Mouse (Mus musculus) MEL (cell line): ENCODE measurements around the gene Stk11ip. TPM values are rescaled to one million over a fixed set of nuclear protein-coding genes. Genes with fewer than 3 reads are reported as not detected.

Experiments
- DNase-seq: peaks from one replicate; pipeline ENCODE4 v3.0.0; 2011; ENCODE audit warnings: low read depth, low spot score
- H3K27ac ChIP-seq: 2 replicates; pipeline ENCODE4 v1.5.1; 2012; ENCODE audit warnings: low read depth, mild to moderate bottlenecking, control low read depth, low read length, moderate library complexity; ENCODE audit not compliant: control insufficient read depth
- H3K27me3 ChIP-seq, 2 experiments: fragments of 150-350 bp in 1 of 2; sonication (generic) in 1 of 2; 2 replicates each; pipeline ENCODE4 v1.6.1; 2012; ENCODE audit warnings: low read length in 2 of 2, mild to moderate bottlenecking in 2 of 2, improper control_type of control experiment in 1 of 2, moderate library complexity in 1 of 2; ENCODE audit not compliant: insufficient read depth in 2 of 2, control insufficient read depth in 1 of 2
- H3K36me3 ChIP-seq, 2 experiments: 2 replicates each; pipeline ENCODE4 v1.6.1; 2012 to 2014; ENCODE audit warnings: low read length in 2 of 2, improper control_type of control experiment in 1 of 2, inconsistent platforms in 1 of 2, mild to moderate bottlenecking in 1 of 2; ENCODE audit not compliant: insufficient read depth in 2 of 2, control insufficient read depth in 1 of 2
- H3K4me1 ChIP-seq, 2 experiments: fragments of 150-350 bp in 1 of 2; sonication (generic) in 1 of 2; 2 replicates each; pipeline ENCODE4 v1.6.1; 2012; ENCODE audit warnings: low read length in 2 of 2, improper control_type of control experiment in 1 of 2, mild to moderate bottlenecking in 1 of 2; ENCODE audit not compliant: insufficient read depth in 2 of 2, control insufficient read depth in 1 of 2
- H3K4me3 ChIP-seq, 2 experiments: fragments of 150-350 bp in 1 of 2; sonication (generic) in 1 of 2; 2 replicates each; pipeline ENCODE4 v1.5.1; 2012; ENCODE audit warnings: low read depth in 2 of 2, low read length in 2 of 2, mild to moderate bottlenecking in 2 of 2, moderate library complexity in 2 of 2, control low read depth in 1 of 2, improper control_type of control experiment in 1 of 2; ENCODE audit not compliant: control insufficient read depth in 1 of 2, insufficient read depth in 1 of 2
- H3K79me2 ChIP-seq: 2 replicates; pipeline ENCODE4 v1.6.1; 2012; ENCODE audit warnings: mild to moderate bottlenecking, low read length, moderate library complexity; ENCODE audit not compliant: control insufficient read depth, poor library complexity, insufficient read depth
- H3K9ac ChIP-seq: 2 replicates; pipeline ENCODE4 v1.6.1; 2012; ENCODE audit warnings: low read depth, mild to moderate bottlenecking, control low read depth, low read length, moderate library complexity; ENCODE audit not compliant: control insufficient read depth, poor library complexity, severe bottlenecking
- H3K9me3 ChIP-seq: fragments of 150-350 bp; sonication (generic); replicated peaks from 2 replicates; pipeline ENCODE4 v1.6.1; 2012; ENCODE audit warnings: mild to moderate bottlenecking, low read length, improper control_type of control experiment, moderate library complexity; ENCODE audit not compliant: insufficient read depth
- EP300 ChIP-seq, 2 experiments: IDR thresholded peaks; 2 replicates each; pipeline ENCODE4 v1.6.1; 2011; ENCODE audit warnings: improper control_type of control experiment in 2 of 2, low read length in 2 of 2, low read depth in 1 of 2, mild to moderate bottlenecking in 1 of 2
- KAT2A ChIP-seq: conservative IDR thresholded peaks from 2 replicates; pipeline ENCODE4 v1.6.1; 2012; ENCODE audit warnings: low read depth, low read length, improper control_type of control experiment, inconsistent platforms
- MAFK ChIP-seq: IDR thresholded peaks from 2 replicates; pipeline ENCODE4 v1.6.1; 2011; ENCODE audit warnings: low read depth, mild to moderate bottlenecking, low read length, improper control_type of control experiment, borderline replicate concordance
- MAX ChIP-seq: IDR thresholded peaks from 2 replicates; pipeline ENCODE4 v1.6.1; 2011; ENCODE audit warnings: low read length, improper control_type of control experiment
- MEF2A ChIP-seq: IDR thresholded peaks from 2 replicates; pipeline ENCODE4 v1.6.1; 2014; ENCODE audit warnings: low read depth, mild to moderate bottlenecking, inconsistent platforms, low read length, improper control_type of control experiment; ENCODE audit not compliant: poor library complexity, insufficient replicate concordance, severe bottlenecking; ENCODE audit errors: extremely low read depth
- NELFE ChIP-seq: IDR thresholded peaks from 2 replicates; pipeline ENCODE4 v1.6.1; 2011; ENCODE audit warnings: low read depth, low read length, improper control_type of control experiment
- NRF1 ChIP-seq: IDR thresholded peaks from 2 replicates; pipeline ENCODE4 v1.6.1; 2014; ENCODE audit warnings: low read depth, mild to moderate bottlenecking, inconsistent platforms, low read length, improper control_type of control experiment, moderate library complexity; ENCODE audit not compliant: poor library complexity, insufficient read depth, severe bottlenecking
- POLR2A ChIP-seq, 2 experiments: IDR thresholded peaks; 2 replicates each; pipeline ENCODE4 v1.6.1; 2011 to 2012; ENCODE audit warnings: low read length in 2 of 2, mild to moderate bottlenecking in 2 of 2, control low read depth in 1 of 2, improper control_type of control experiment in 1 of 2, low read depth in 1 of 2, moderate library complexity in 1 of 2; ENCODE audit not compliant: control insufficient read depth in 1 of 2, insufficient read depth in 1 of 2, poor library complexity in 1 of 2
- POLR2AphosphoS2 ChIP-seq: IDR thresholded peaks from 2 replicates; pipeline ENCODE4 v1.6.1; 2011; ENCODE audit warnings: low read length, improper control_type of control experiment
- RCOR1 ChIP-seq: IDR thresholded peaks from 2 replicates; pipeline ENCODE4 v1.6.1; 2012; ENCODE audit warnings: low read depth, mild to moderate bottlenecking, inconsistent platforms, low read length, improper control_type of control experiment
- TAL1 ChIP-seq: IDR thresholded peaks from 2 replicates; pipeline ENCODE4 v1.6.1; 2012; ENCODE audit warnings: mild to moderate bottlenecking, inconsistent platforms, low read length, moderate library complexity, mixed read lengths
- UBTF ChIP-seq: IDR thresholded peaks from 2 replicates; pipeline ENCODE4 v1.6.1; 2012; ENCODE audit warnings: low read depth, mild to moderate bottlenecking, inconsistent platforms, low read length, improper control_type of control experiment, moderate library complexity, borderline replicate concordance; ENCODE audit not compliant: insufficient read depth
- USF1 ChIP-seq: IDR thresholded peaks from 2 replicates; pipeline ENCODE4 v1.6.1; 2014; ENCODE audit warnings: low read depth, mild to moderate bottlenecking, inconsistent platforms, low read length, improper control_type of control experiment, moderate library complexity
- ZC3H11A ChIP-seq: IDR thresholded peaks from 2 replicates; pipeline ENCODE4 v1.6.1; 2012; ENCODE audit warnings: low read depth, mild to moderate bottlenecking, inconsistent platforms, low read length, improper control_type of control experiment
- ZKSCAN1 ChIP-seq: IDR thresholded peaks from 2 replicates; pipeline ENCODE4 v1.6.1; 2012; ENCODE audit warnings: low read depth, mild to moderate bottlenecking, inconsistent platforms, low read length, improper control_type of control experiment, moderate library complexity
- ZMIZ1 ChIP-seq: IDR thresholded peaks from 2 replicates; pipeline ENCODE4 v1.6.1; 2012; ENCODE audit warnings: low read depth, mild to moderate bottlenecking, inconsistent platforms, low read length, improper control_type of control experiment, moderate library complexity
- ZNF384 ChIP-seq: IDR thresholded peaks from 2 replicates; pipeline ENCODE4 v1.6.1; 2012; ENCODE audit warnings: low read depth, mild to moderate bottlenecking, inconsistent platforms, low read length, improper control_type of control experiment
- polyA plus RNA-seq, 2 experiments: library from polyadenylated mRNA; stranded (reverse) in 1 of 2; unstranded in 1 of 2; fragments of >175 nt in 1 of 2; fragments of >200 nt in 1 of 2; gene quantifications; 2 replicates each; pipeline versions ENCODE4 v1.2.1 to v1.2.4; 2012; ENCODE audit warnings: low replicate concordance in 2 of 2, low read depth in 1 of 2; ENCODE audit not compliant: insufficient read length in 2 of 2, insufficient read depth in 1 of 2, missing spikeins in 1 of 2
- total RNA-seq: library from RNA; depleted of rRNA; stranded (reverse); fragments of 300-350 nt; gene quantifications from 2 replicates; pipeline ENCODE4 v1.2.3, GENCODE M21; 2012

The Stk11ip gene
- total and polyA plus RNA-seq, 3 experiments = 10.2 to 29.4 TPM; not detected in 1

GRCm38 (mm10) chr1:75518427-75518826 lies 2.9 kb upstream of the Stk11ip start:
- H3K27ac ChIP-seq = no peak overlapping the region
- H3K79me2 ChIP-seq = peaks cover 2% of the 10 kb centered on the region; the same call in 1 of the 2 replicates
- H3K36me3 ChIP-seq = peaks cover 0 to 11% of the 10 kb centered on the region in 2 experiments; a peak in 2 of 4 replicates
- H3K9ac ChIP-seq = no peak overlapping the region
- no peaks in the 10 kb centered on the region for H3K9me3 ChIP-seq
- TF ChIP-seq TAL1 = no peak
- TF ChIP-seq USF1 = no peak
- TF ChIP-seq MEF2A = no peak
- no peak for TF ChIP-seq MAFK
- no peak for TF ChIP-seq EP300 (IDR thresholded peaks at IDR 0.05; ENCODE audit: low read depth in 1 of 2, low read length in 2 of 2)
- no peak for TF ChIP-seq POLR2A (IDR thresholded peaks at IDR 0.05; ENCODE audit: control insufficient read depth in 1 of 2, insufficient read depth in 1 of 2, low read depth in 1 of 2, low read length in 2 of 2, poor library complexity in 1 of 2)
- TF ChIP-seq POLR2AphosphoS2 = no peak
- no peak for TF ChIP-seq KAT2A
- TF ChIP-seq ZKSCAN1 = no peak
- TF ChIP-seq MAX = no peak
- no peak for TF ChIP-seq NRF1
- TF ChIP-seq ZC3H11A = no peak
- TF ChIP-seq RCOR1 = no peak
- TF ChIP-seq ZMIZ1 = no peak
- no peak for TF ChIP-seq ZNF384
- TF ChIP-seq UBTF = no peak
- DNase-seq = no peak
- H3K4me1 ChIP-seq = peaks cover 0 to 8% of the 10 kb centered on the region in 2 experiments; a peak in 1 of 4 replicates
- H3K27me3 ChIP-seq = no peaks in the 10 kb centered on the region; a peak in 1 of 4 replicates
- no peak overlapping the region for H3K4me3 ChIP-seq

DNA sequence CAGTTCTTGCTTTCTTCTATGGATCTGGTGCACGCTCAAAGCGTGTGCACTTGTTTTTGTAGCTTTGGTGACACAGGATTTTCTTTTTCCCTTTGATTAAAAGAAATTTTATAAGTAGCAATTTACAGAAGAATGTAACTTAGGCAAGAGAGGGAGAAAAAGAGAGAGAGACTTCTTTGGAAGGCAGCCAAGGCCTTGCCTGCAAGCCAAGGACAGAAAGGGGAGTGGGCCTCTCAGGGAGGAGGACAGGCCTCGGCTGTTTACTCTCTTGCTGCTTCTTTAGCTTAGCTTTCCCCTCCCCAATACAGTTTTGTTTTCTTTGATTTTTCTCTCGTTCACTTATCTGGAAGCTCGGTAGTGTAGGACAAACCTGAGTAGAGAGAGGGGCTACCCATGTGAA lies 1.8 kb upstream of the Stk11ip start:
- no peak overlapping the region for H3K4me3 ChIP-seq
- TF ChIP-seq MAFK = no peak
- no peak for TF ChIP-seq POLR2A (IDR thresholded peaks at IDR 0.05; ENCODE audit: control insufficient read depth in 1 of 2, insufficient read depth in 1 of 2, low read depth in 1 of 2, low read length in 2 of 2, poor library complexity in 1 of 2)
- TF ChIP-seq NRF1 = no peak
- TF ChIP-seq NELFE = no peak
- H3K79me2 ChIP-seq = peaks cover 2% of the 10 kb centered on the region; the same call in 1 of the 2 replicates
- H3K9ac ChIP-seq = no peak overlapping the region
- peaks cover 0 to 11% of the 10 kb centered on the region in 2 experiments; a peak in 2 of 4 replicates for H3K36me3 ChIP-seq
- H3K9me3 ChIP-seq = no peaks in the 10 kb centered on the region
- H3K27me3 ChIP-seq = no peaks in the 10 kb centered on the region; a peak in 1 of 4 replicates
- no peak for DNase-seq
- peaks cover 0 to 8% of the 10 kb centered on the region in 2 experiments; a peak in 1 of 4 replicates for H3K4me1 ChIP-seq
- no peak overlapping the region for H3K27ac ChIP-seq
